Mouse (Mus musculus): ENCODE data around the gene Ccdc88a. TPM values are rescaled to one million over a fixed set of nuclear protein-coding genes. Genes with fewer than 3 reads are reported as not detected.

Gene Ccdc88a
- total and polyA plus RNA-seq, 3 experiments: 4.0 to 225 (median 5.9) TPM

GRCm38 (mm10) chr11:29547752-29548503 lies 174.5 kb downstream of the Ccdc88a start, which contains the start of the genes Clhc1 and Rps27a (continued):
- TF ChIP-seq ETS1 (IDR thresholded peaks at IDR 0.05; ENCODE audit: low read depth, low read length): peak; percentile 43; the same call in 1 of the 2 replicates
- TF ChIP-seq NRF1 (IDR thresholded peaks at IDR 0.05; ENCODE audit: insufficient read depth, low read depth, low read length, poor library complexity, severe bottlenecking): 0 out of 2 replicates have a peak, but pooled peaks have one; percentile 4
- peak; percentile 93 for TF ChIP-seq HCFC1 (IDR thresholded peaks at IDR 0.05; ENCODE audit: low read depth, low read length)
- TF ChIP-seq ZKSCAN1 (IDR thresholded peaks at IDR 0.05; ENCODE audit: low read depth, low read length): no peak
- TF ChIP-seq CHD1 (IDR thresholded peaks at IDR 0.05; ENCODE audit: low read depth, low read length): no peak
- TF ChIP-seq RAD21 (IDR thresholded peaks at IDR 0.05; ENCODE audit: low read depth, low read length): no peak
- TF ChIP-seq POLR2AphosphoS5 (IDR thresholded peaks at IDR 0.05; ENCODE audit: borderline replicate concordance, low read depth, low read length): peak; percentile 85; the same call in 1 of the 2 replicates
- no peak for TF ChIP-seq MAFK (IDR thresholded peaks at IDR 0.05; ENCODE audit: borderline replicate concordance, low read depth, low read length)
- TF ChIP-seq BHLHE40 (IDR thresholded peaks at IDR 0.05; ENCODE audit: borderline replicate concordance, low read depth, low read length): peak; percentile 41; the same call in 1 of the 2 replicates
- peak; percentile 45; the same call in 1 of the 2 replicates for TF ChIP-seq GATA1 (IDR thresholded peaks at IDR 0.05; ENCODE audit: low read depth, low read length)
- no peak for TF ChIP-seq MYB (IDR thresholded peaks at IDR 0.05; ENCODE audit: low read depth, low read length)
- TF ChIP-seq CHD2 (IDR thresholded peaks at IDR 0.05; ENCODE audit: low read length): no peak
- TF ChIP-seq UBTF (IDR thresholded peaks at IDR 0.05; ENCODE audit: borderline replicate concordance, insufficient read depth, low read depth, low read length): no peak
- TF ChIP-seq POLR2AphosphoS2 (IDR thresholded peaks at IDR 0.05; ENCODE audit: low read length): peak; percentile 98
- TF ChIP-seq CTCF (IDR thresholded peaks at IDR 0.05 in 2 of 3, conservative IDR thresholded peaks at IDR 0.05 in 1 of 3; ENCODE audit: control insufficient read depth in 1 of 3, insufficient read depth in 1 of 3, low read depth in 2 of 3, low read length in 3 of 3, poor library complexity in 1 of 3, severe bottlenecking in 1 of 3): no peak
- TF ChIP-seq ZMIZ1 (IDR thresholded peaks at IDR 0.05; ENCODE audit: low read depth, low read length): peak; percentile 86
- no peak; the same call in 1 of the 2 replicates for TF ChIP-seq ZNF384 (IDR thresholded peaks at IDR 0.05; ENCODE audit: low read depth, low read length)
- peak; percentile 88 for TF ChIP-seq KAT2A (conservative IDR thresholded peaks at IDR 0.05; ENCODE audit: low read depth, low read length)
- TF ChIP-seq TAL1 (IDR thresholded peaks at IDR 0.05; ENCODE audit: low read length): no peak
- peak; percentile 77 for TF ChIP-seq MXI1 (IDR thresholded peaks at IDR 0.05; ENCODE audit: low read depth, low read length)
- peak; percentile 83 for TF ChIP-seq SIN3A (IDR thresholded peaks at IDR 0.05; ENCODE audit: low read length)
- peak; percentile 93; the same call in 1 of the 2 replicates for TF ChIP-seq MYC (IDR thresholded peaks at IDR 0.05; ENCODE audit: low read depth, low read length)
- no peak for TF ChIP-seq GABPA (IDR thresholded peaks at IDR 0.05; ENCODE audit: low read depth, low read length)
- 0 out of 2 replicates have a peak, but pooled peaks have one; percentile 24 for TF ChIP-seq E2F4 (IDR thresholded peaks at IDR 0.05; ENCODE audit: borderline replicate concordance, low read depth, low read length)

Measured in MEL (cell line).